Mouse (Mus musculus) intestine, embryonic 15.5 days (tissue): ENCODE measurements around the gene Smg6. TPM values are rescaled to one million over a fixed set of nuclear protein-coding genes. Genes with fewer than 3 reads are reported as not detected.
"Not testable (repeated sequence)": the region's sequence is repeated elsewhere in the genome, so short reads cannot be mapped to it uniquely, and the experiment has no call there.

Source experiments
- ATAC-seq: fragments of 200-750 bp; cut with Nextera tagmentation; 2 replicates; pipeline ENCODE4 v1.8.0; 2017; ENCODE audit warnings: moderate TSS enrichment, moderate library complexity
- H3K27ac ChIP-seq: fragments of 300-500 bp; sonication (generic); 2 replicates; pipeline ENCODE4 v1.5.1; 2015; ENCODE audit warnings: mild to moderate bottlenecking, inconsistent platforms
- H3K27me3 ChIP-seq: fragments of 300-500 bp; sonication (generic); replicated peaks from 2 replicates; pipeline ENCODE4 v1.6.1; 2015; ENCODE audit warnings: inconsistent platforms
- H3K36me3 ChIP-seq: fragments of 300-500 bp; sonication (generic); 2 replicates; pipeline ENCODE4 v1.6.1; 2015; ENCODE audit warnings: inconsistent platforms
- H3K4me1 ChIP-seq: fragments of 300-500 bp; sonication (generic); replicated peaks from 2 replicates; pipeline ENCODE4 v1.6.1; 2015; ENCODE audit warnings: inconsistent platforms
- H3K4me2 ChIP-seq: fragments of 300-500 bp; sonication (generic); replicated peaks from 2 replicates; pipeline ENCODE4 v1.6.1; 2015; ENCODE audit warnings: mild to moderate bottlenecking, inconsistent platforms
- H3K4me3 ChIP-seq: fragments of 300-500 bp; sonication (generic); replicated peaks from 2 replicates; pipeline ENCODE4 v1.5.1; 2015; ENCODE audit warnings: inconsistent platforms
- H3K9ac ChIP-seq: fragments of 300-500 bp; sonication (generic); 2 replicates; pipeline ENCODE4 v1.6.1; 2015; ENCODE audit warnings: inconsistent platforms
- H3K9me3 ChIP-seq: fragments of 300-500 bp; sonication (generic); 2 replicates; pipeline ENCODE4 v1.6.1; 2016; ENCODE audit warnings: inconsistent platforms
- WGBS: fragments of 180-500 bp; shearing (Covaris S2); methylation state at CpG from one replicate; pipeline ENCODE4 v1.1.7; 2015; 5-methylcytosine and 5-hydroxymethylcytosine counted together
- polyA plus RNA-seq: library from polyadenylated mRNA; unstranded; fragments of >200 nt; fragmentation: Nextera tagmentation; extraction: Ambion mirVana; gene quantifications from 2 replicates; pipeline ENCODE4 v1.2.1, GENCODE M21; 2015

The Smg6 gene
- polyA plus RNA-seq, 1 experiment from 2014 or later, result 12.4 TPM

DNA sequence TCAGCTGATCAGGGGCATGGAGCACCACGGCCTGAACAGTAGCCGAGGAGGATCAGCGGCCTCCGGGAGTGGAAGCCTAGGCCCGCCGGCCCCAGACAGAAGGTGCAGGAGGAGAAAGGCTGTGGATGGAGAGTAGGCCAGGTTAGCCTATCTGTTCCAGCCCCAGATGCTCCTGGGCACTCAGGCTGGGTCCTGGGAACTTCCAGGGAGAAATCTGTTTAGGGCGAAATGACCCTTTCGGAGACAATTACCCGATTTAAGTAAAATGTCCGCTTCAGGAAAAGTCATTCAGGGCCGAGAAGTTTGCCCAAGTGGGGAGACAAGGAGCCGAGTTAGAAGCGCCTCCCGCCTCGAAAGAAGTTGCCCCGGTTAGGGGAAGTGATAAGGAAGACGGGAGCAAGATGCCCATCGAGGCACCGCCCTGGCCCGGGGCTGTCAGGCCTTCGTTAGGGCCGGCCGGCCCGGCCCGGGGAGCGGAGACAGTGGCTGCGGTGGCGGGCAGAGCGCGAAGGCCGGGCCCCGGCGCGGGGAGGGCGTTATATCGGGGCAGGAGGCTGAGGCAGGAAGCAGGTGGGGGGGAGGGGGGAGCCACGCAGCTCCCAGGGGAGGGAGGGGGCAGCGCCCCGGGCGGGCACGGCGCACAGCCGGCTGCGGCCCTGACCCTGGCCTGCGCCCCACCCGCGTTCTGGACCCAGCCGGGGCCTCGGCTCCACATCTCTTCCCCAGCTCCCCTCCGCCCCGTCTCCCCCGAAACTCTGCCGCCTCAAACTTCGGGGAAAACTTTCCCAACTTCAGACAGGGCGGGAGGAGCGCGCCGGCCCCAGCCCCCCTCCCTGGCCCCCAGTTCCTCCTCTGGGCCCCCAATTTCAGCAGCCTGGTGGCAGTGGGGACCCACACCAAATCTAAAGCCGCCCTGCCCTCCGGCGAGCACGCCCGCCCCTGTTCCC, 242.3 kb downstream of the Smg6 start:
- Histone ChIP-seq H3K4me1 (peaks cover 62% of the 10 kb centered on the region), H3K9ac (peak overlapping the region; percentile 86), H3K4me2 (peak overlapping the region; percentile 96), H3K27me3 (peaks cover 51% of the 10 kb centered on the region), H3K27ac (peak overlapping the region; percentile 94), H3K4me3 (peak overlapping the region; percentile 71), H3K36me3 (peaks cover 1% of the 10 kb centered on the region; the same call in 1 of the 2 replicates), H3K9me3 (no peaks in the 10 kb centered on the region)
- ATAC-seq, result no peak
- 7% methylated on average over 62 of the region's 63 CpGs for WGBS

DNA sequence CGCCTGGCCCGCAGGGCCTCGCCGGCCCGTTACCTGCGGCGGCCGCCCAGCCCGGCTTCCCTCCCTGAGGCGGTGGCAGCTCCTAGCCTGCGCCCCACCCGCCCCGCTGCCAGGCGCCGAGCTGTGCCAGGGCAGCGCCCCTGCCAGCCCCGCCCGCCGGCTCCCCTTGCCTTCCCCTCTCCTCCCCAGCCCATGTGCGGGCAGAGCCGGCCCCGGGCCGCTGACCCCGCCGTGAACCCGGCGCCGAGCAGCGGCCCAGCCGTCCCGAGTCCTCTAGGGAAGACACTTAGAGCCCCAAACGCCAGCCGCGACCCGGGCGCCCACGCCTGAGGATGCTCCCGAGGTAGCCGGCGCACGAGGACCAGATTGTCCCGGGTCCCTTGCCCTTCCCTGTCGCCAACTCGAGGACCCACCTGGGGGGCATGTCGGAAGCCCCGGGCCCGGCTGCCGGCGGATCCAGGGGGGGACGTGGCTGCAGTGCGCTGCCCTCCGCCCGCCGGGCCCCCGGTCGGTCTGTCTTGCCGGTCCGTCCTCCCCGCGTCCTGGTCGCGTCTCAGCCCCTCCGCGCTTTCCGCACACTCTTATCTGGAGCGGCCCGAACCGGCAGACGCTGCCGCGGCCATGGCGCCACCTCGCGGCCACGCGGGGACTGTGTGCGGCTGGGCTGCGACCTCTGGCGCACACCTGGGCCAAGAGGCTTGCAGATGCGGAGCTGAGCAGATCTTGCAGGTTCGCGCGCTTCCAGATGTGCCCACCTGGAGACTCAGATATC, 243.2 kb downstream of the Smg6 start:
- peak overlapping the region; percentile 94 for H3K27ac ChIP-seq
- no peaks in the 10 kb centered on the region for H3K36me3 ChIP-seq
- peak overlapping the region; percentile 71 for H3K4me3 ChIP-seq
- peaks cover 64% of the 10 kb centered on the region for H3K4me1 ChIP-seq
- H3K9me3 ChIP-seq, result no peaks in the 10 kb centered on the region
- H3K4me2 ChIP-seq, result peak overlapping the region; percentile 96
- peaks cover 55% of the 10 kb centered on the region for H3K27me3 ChIP-seq
- ATAC-seq, result peak; percentile 50
- WGBS, result under 1% methylated on average over 79 of the region's 83 CpGs
- H3K9ac ChIP-seq, result peak overlapping the region; percentile 86

DNA sequence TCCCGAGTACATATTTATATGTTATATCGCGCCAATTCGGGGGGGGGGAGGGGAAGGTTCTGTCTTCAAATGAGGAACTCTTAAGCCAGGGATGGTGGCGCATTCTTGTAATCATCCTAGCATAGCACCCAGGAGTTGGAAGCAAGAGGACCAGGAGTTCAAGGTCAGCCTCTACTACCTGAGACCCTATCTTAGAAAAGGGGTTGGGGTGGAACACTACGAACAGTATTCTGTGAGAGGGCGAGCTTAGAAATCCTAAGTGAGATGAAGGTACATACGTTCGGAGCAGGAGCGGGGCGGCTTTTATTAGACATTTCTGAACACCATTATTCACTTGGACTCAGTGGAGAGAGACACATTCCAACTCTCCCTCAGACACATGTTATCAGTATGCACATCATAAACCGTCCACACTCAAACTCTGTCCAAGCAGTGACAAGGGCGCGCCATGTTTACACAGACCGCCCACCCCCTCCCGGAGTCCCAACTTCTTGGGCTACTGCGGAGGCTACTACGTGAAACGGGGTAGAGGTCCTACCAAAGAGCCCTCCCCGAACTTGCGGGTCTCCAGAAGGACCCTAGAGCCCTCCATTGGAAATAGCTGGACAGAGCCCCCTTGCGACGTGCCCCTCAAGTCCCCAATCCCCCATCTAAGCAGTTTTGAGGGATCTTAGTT, 243.9 kb downstream of the Smg6 start, which contains the start of gene Hic1:
Gene Hic1 (minus strand): TSS at position 115 of the 676 bp plus-strand sequence.
- H3K27me3 ChIP-seq, result peaks cover 55% of the 10 kb centered on the region
- H3K4me2 ChIP-seq, result peak within 1 kb of the TSS; percentile 96
- WGBS, result 3% methylated on average over 23 of the region's 23 CpGs
- no peak for ATAC-seq
- peaks cover 65% of the 10 kb centered on the region for H3K4me1 ChIP-seq
- peak within 1 kb of the TSS; percentile 86 for H3K9ac ChIP-seq
- peak within 1 kb of the TSS; percentile 71 for H3K4me3 ChIP-seq
- no peaks in the 10 kb centered on the region for H3K36me3 ChIP-seq
- no peaks in the 10 kb centered on the region for H3K9me3 ChIP-seq
- peak within 1 kb of the TSS; percentile 94 for H3K27ac ChIP-seq

DNA sequence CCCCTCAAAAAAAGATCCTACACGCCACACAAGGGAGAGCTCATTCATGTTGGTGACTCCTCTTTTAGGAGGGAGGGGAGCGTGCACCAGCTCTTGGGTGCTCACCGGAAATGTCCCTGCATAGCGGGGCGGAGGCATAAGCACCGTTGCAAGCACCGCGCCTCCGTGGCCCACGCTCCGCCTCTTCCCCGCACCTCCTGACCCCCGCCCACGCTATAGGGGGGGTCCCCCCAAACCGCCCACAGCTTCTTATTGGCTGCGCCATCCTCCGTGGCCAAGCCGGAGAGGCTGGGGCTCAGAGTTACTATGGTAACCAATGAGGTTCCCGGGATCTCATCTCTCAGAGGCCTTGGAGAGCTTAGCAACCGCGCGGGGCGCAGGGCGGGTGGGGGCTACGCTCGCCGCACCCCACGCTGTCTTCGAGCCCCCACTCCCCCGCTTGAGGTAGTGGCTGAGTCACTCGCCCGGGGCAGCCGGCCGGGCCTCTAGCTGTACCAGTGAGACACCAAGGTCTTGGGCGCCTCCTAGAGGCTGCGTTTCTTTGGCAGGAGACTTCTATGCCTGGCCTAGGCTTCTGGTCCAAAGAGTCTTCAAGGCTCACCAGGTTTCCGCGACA, 244.6 kb downstream of the Smg6 start:
- Histone ChIP-seq H3K4me1 (peaks cover 60% of the 10 kb centered on the region), H3K27me3 (peaks cover 55% of the 10 kb centered on the region), H3K36me3 (no peaks in the 10 kb centered on the region), H3K4me2 (peak overlapping the region; percentile 96), H3K9me3 (no peaks in the 10 kb centered on the region), H3K27ac (peak overlapping the region; percentile 71), H3K9ac (no peak overlapping the region; the same call in 1 of the 2 replicates), H3K4me3 (peak overlapping the region; percentile 71)
- peak; percentile 57 for ATAC-seq
- WGBS, result under 1% methylated on average over 38 of the region's 38 CpGs

DNA sequence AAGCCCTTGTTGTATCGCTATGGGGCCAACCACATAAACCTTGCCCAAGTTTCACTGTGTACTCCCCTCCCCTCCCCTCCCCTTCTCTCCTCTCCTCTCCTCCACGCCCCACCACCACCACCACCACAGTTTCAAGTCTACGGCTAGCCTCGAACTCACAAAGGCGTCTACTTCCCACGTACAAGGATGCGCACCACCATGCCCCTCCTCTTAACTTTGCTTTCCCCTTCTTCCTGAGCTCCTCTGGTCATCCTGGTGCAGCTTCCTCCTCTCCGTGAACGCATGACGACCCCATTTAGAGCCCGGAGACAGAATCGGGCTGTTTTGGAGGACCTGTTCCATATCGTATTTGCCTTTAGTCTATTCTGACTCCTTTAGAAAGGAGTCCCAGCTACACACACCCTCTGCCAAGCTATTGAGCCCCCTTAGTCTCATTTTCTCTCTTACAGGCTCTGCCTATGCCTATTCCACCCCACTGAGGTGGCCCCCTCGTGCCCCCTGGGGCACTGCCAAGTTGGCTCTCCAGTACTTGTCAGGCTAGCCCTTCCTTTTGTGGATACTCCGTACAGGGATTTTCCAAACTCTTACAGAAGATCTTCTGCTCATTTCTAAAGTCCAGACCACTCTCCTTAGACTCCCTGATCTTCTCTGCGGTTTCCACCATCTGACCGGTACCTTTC, 245.7 kb downstream of the Smg6 start:
- H3K4me3 ChIP-seq, result no peak overlapping the region
- peaks cover 51% of the 10 kb centered on the region for H3K4me1 ChIP-seq

DNA sequence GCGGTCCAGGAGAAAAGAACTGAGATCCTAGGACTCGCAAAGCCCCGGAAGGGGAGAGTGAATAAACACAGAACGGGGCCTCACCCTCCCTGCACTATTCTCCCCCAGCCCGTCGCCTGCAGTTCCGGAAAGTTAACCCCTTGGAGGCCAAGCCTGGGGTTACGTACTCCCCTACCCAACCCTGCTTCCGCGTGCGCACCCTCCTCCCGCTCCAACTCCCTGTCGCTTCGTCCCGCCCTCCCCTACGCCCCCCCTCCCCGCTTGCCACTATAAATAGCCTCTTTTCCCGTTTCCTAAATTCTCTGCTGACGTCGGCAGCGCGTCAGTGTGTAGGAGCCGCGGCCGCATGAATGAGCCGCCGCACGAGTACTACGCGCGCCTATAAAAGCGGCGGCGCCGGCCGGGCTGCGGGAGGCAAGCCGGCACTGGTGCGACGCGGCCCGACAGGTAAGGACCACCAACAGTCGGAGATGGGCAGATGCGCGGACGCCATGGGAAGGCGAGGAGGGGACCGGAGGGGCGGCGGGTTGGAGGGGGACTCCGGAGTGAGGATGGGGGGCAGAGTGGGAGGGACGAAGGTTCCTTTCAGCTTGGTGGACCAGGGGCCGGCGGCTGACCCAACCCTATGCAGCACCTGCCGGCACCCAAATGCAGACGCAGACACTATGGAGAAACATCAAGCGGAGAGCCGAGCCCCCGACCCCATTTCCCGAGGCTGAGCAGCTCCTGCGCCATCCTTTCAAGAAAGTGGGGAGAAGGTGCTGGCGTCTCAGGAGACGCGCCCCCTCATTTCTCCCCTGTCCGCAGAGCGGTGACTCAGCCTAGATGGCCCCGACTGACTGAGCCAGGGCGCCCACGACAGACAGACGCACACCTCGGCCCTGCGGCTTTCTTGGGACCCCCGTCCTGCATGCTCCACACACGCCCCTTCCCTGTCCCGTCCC, 246.8 kb downstream of the Smg6 start:
- Histone ChIP-seq H3K36me3 (0 out of 2 replicates have a peak, but pooled peaks cover 5% of the 10 kb centered on the region), H3K4me3 (peak overlapping the region; percentile 71), H3K9ac (0 out of 2 replicates have a peak overlapping the region, but pooled peaks have one; percentile 26), H3K4me1 (peaks cover 45% of the 10 kb centered on the region), H3K27me3 (peaks cover 39% of the 10 kb centered on the region), H3K27ac (no peak overlapping the region), H3K4me2 (peak overlapping the region; percentile 97), H3K9me3 (no peaks in the 10 kb centered on the region)
- ATAC-seq, result 0 out of 2 replicates have a peak, but pooled peaks have one; percentile 0
- WGBS, result under 1% methylated on average over 74 of the region's 75 CpGs

More for the DNA sequence above, 245.7 kb downstream of the Smg6 start:
- Histone ChIP-seq H3K36me3 (no peaks in the 10 kb centered on the region), H3K9me3 (no peaks in the 10 kb centered on the region), H3K27ac (no peak overlapping the region), H3K4me2 (peak overlapping the region; percentile 97), H3K9ac (no peak overlapping the region), H3K27me3 (peaks cover 48% of the 10 kb centered on the region)
- no peak for ATAC-seq
- WGBS, result 14% methylated on average over 17 of the region's 17 CpGs

DNA sequence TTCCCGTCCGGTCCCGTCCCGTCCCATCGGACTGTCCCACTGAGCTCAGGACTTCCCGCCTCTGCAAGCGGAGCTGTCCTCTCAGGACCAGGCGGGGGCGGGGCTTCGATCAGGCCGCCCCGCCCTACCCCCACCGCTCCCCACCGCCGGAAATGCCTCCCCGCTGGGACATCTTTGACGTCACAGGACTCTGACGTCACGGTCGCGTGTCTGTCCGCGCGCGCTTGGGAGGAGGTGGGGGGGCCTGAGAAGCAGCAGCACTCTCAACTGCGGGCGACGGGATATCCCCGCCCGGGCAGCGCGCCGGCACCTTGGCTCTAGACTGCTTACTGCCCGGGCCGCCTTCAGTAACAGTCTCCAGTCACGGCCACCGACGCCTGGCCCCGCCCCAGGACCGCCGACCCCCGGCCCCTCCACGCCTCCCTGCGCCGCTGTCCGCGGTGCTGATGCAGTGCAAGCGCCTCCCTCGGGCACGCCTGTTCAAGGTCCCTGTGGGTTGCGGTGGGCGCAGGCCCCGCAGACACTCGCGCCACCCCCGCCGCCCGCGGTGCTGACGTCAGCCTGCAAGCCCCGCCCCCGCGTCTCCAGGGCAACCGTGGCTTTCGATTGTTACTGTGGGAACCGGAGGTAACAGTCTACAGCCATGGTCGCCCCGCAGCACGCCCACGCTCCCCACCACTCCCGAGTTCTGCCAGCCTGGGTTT, 247.6 kb downstream of the Smg6 start:
- under 1% methylated on average over 71 of the region's 71 CpGs for WGBS
- peaks cover 47% of the 10 kb centered on the region for H3K4me1 ChIP-seq
- H3K27ac ChIP-seq, result no peak overlapping the region
- H3K9me3 ChIP-seq, result no peaks in the 10 kb centered on the region
- H3K4me2 ChIP-seq, result peak overlapping the region; percentile 97
- ATAC-seq, result peak; percentile 66
- H3K27me3 ChIP-seq, result peaks cover 35% of the 10 kb centered on the region
- H3K9ac ChIP-seq, result peak overlapping the region; percentile 26
- 0 out of 2 replicates have a peak, but pooled peaks cover 5% of the 10 kb centered on the region for H3K36me3 ChIP-seq
- peak overlapping the region; percentile 71 for H3K4me3 ChIP-seq

DNA sequence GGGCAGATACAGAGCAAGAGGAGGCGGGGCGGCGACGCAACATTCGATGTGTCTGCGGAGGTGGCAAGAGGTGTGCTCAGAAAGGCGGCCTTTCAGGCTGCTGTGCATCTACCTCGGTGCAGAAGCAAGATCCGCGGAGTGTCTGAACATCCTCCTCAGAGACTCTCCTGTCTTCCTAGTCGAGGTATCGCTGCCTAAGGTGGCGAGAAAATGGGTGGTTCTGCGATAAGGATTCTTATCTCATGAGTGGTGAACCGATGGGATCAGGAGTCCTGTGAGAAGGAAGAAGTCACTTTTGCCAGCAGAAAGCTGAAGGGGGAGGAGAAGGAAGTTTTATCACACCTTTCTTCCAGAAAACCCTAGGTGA, 248.2 kb downstream of the Smg6 start:
- Histone ChIP-seq H3K9me3 (no peaks in the 10 kb centered on the region), H3K4me1 (peaks cover 44% of the 10 kb centered on the region), H3K27ac (no peak overlapping the region), H3K27me3 (peaks cover 29% of the 10 kb centered on the region), H3K9ac (peak overlapping the region; percentile 26; the same call in 1 of the 2 replicates), H3K36me3 (0 out of 2 replicates have a peak, but pooled peaks cover 5% of the 10 kb centered on the region), H3K4me2 (peak overlapping the region; percentile 97), H3K4me3 (peak overlapping the region; percentile 71)
- WGBS, result 2% methylated on average over 15 of the region's 15 CpGs
- no peak for ATAC-seq

DNA sequence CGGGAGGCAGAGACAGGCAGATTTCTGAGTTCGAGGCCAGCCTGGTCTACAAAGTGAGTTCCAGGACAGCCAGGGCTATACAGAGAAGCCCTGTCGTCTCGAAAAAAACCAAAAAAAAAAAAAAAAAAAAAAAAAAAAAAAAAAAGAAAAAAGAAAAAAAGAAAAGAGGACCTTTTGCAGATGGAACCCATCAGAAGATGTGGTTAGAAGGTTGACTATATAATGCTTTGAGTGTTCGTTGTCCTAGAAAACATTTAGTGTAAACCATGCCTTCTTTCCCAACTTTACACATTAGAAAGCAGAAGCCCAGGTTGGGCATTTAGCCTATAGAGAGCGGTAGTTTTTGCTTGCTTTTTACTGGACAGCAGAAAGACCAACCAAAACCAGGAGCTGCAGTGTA, 249.0 kb downstream of the Smg6 start:
- not testable (repeated sequence) for H3K4me2 ChIP-seq, H3K9me3 ChIP-seq, H3K9ac ChIP-seq, H3K4me3 ChIP-seq, H3K27ac ChIP-seq, H3K36me3 ChIP-seq, ATAC-seq
- Histone ChIP-seq H3K27me3 (peaks cover 28% of the 10 kb centered on the region), H3K4me1 (peaks cover 40% of the 10 kb centered on the region)
- WGBS, result 61% methylated on average over 6 of the region's 6 CpGs

DNA sequence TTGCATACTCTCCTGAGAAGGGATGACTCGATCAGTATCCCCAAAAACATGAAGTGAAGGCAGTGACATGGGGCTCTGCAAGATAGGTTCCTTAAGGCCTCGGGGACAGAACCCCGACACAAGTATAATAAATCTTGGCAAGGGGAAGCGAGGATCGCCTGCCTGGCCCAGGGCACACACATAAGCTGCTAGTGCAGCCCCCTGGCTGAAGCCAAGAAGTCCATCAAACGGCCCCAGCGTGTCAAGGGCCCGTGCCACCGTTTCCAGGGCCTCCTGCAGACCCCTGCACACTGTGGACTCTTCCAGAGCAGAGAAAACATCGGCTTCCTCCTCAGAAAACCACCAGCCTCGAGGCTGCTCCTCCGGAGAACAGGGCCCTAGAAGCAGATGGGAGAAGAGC, 252.4 kb downstream of the Smg6 start:
- peak overlapping the region; percentile 42; the same call in 1 of the 2 replicates for H3K27ac ChIP-seq
- peak overlapping the region; percentile 86 for H3K4me2 ChIP-seq
- H3K9me3 ChIP-seq, result no peaks in the 10 kb centered on the region
- peak overlapping the region; percentile 71 for H3K4me3 ChIP-seq
- H3K27me3 ChIP-seq, result peaks cover 3% of the 10 kb centered on the region; the same call in 1 of the 2 replicates
- 47% methylated on average over 12 of the region's 12 CpGs for WGBS
- H3K4me1 ChIP-seq, result peaks cover 18% of the 10 kb centered on the region
- peak overlapping the region; percentile 73 for H3K9ac ChIP-seq
- no peak for ATAC-seq
- peaks cover 17% of the 10 kb centered on the region; the same call in 1 of the 2 replicates for H3K36me3 ChIP-seq
